Mouse (Mus musculus) fibroblast of lung, adult 2 months (primary cell): ENCODE results near the gene Mark4.

ENCODE experiments used
- DNase-seq: peaks from one replicate; pipeline ENCODE4 v3.0.0-alpha.2; 2011; ENCODE audit warnings: low read depth

Mark4 gene

DNA sequence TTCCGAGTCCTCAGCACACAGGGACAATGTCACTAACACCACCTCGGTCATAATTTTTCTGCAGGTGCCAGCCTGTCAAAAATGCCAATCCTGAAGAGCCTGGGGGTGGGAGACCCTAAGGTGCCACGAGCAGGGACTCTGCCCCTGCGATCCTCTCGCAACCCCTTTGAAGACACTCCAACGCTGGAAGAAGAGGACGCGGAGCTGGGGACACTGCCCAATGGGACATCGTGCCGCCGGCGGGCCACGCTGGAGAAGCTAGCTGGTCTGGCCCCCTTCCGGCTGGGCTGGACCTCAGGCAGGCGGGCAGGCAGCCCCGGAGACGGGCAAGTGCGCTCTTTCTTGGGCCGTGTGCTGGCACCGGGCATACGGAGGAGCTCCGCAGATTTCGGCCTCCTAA lies 10.8 kb upstream of the Mark4 start:
- no peak for DNase-seq

DNA sequence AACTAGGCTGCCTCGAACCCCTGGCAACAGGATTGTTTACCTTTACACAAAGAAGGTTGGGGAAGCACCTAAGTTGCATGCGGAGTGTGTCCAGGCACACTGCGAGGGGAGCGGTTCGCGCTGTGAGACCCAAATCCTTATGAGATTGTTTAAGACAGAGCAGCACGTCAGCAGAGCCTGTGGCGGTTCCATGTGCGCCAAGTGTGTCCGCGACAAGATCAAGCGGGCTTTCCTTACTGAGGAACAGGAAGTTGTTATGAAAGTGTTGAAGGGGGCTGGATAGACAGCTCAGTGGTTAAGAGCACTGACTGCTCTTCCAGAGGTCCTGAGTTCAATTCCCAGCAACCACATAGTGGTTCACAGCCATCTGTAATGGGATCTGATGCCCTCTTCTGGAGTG lies 9.7 kb upstream of the Mark4 start:
- DNase-seq = no peak

DNA sequence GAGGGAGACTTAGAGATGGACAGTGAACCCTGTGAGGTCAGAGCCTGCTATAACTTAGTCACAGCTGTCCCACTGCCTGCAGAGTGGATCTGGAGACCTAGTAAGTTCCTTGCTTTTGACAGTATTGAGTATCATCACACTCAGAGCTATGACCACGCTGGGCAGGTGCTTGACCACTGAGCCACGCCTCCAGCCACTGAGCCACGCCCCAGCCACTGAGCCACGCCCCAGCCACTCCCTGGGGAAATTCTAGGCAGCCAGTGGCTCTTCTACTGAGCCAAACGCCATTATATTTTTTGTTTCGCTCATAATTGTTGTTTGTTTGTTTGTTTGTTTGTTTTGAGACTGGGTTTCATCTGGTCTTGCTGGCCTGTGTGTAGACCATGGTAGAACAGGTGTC lies 9.0 kb upstream of the Mark4 start:
- no peak for DNase-seq

DNA sequence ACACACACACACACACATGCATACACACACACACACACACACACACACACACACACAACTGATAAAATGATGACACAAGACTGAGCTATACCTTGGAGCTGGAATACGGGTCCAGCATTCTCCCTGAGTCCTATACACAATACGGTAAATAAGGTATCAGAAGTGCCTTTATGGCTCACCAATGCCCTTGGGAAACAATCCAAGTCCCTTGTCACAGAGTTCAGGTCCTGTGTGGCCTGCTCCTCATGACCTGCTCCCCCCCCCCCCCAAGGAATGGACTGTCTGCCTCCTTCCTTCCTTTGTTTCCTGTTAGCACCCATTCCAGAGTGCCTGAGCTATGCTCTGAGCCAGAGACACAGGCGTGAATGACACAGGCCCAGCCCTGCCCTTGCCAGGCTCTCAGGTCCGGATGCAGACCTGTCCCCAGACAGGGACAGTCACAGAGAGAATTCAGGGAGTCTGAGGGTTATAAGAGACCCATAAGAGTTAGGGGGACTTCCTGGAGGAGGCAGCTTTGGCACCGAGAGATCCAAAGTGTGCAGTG lies 8.1 kb upstream of the Mark4 start:
- DNase-seq = no peak

DNA sequence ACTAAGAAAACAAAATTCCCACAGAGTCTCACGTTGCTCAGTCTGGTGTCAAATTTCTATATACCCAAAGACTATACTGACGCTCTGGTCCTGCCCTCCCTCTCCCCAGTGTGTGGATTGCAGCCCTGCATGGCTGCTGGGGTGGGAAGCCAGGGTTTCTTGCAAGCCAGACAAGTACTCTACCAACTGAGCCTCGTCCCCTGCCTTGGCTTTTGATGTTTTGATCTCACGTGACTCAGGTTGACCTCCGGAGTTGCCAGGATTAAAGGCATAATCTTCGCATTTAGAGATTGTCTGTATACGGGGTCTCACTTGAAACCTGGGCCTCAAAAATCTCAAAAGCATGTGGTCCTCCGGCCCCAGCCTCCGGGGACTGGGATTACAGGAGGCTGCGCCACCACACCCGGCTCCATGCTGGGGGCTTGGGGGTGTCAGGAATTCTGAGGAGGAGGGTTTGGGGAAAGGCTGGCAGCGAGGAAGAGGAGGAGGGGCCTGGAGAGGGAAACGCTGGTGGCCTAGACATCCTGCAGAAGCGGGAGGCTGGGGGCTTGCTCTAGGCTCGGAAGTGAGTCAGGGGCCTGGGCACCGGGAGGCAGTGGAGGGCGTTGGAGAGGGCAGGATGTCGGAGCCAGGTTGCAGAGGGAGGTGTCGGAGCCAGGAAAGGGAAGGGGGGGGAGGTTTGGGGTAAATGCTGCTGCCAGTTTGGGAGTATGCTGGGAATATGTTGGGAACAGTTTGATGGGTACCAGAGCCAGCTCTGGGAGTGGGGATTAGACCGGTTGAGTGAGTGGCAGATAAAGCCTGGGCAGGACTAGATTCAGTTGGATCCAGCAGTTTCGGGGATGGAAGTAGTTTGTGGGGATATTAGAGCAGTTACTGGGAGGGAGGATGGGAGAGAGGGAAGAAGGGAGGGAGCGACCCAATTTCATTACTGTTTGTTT lies 6.0 kb upstream of the Mark4 start:
- DNase-seq = no peak

DNA sequence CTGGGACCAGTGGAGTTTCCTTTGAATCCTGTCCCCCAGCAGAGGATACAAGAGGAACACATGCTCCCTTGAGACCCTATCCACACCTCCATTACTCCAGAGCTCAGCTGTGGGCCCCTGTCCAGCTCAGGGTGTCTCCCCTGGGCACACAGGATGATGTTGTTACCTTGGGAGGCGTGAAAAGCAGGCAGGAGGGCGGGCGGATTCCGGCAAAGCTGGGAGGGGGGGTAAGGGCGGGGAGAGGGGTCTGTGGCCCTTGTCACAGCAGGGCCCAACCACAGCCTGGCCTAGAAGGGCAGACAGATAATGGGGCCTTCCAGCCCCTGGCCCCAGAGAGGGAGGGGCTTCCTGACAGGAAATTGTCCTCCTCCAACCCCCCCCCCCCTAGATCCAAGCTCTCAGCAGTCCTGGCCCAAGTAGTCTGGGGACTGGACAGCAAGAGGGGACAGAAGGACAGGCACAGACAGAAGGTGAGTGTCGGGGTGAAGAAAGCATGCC lies 4.3 kb upstream of the Mark4 start, which contains the start of gene Exoc3l2:
TSS of gene Exoc3l2 (plus strand) at position 448 of the 498 bp plus-strand sequence.
- no peak for DNase-seq

DNA sequence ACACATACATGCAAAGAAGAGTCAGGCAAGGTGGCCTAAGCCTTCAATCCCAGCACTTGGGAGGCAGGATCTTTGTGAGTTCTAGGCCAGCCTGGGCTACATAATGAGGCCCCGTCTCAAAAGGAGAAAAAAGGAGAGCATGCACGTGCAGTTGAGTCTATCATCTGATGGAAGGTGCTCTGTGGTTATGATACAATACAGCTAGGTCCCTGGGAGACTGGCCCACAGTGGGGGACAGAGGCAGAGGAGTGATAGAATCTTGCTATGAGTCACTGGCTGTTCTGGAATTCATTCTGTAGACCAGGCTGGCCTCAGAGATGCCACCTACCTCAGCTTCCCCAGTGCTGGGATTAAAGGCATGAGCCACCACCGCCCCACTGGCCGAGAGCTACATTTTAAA lies 3.8 kb upstream of the Mark4 start:
- no peak for DNase-seq

DNA sequence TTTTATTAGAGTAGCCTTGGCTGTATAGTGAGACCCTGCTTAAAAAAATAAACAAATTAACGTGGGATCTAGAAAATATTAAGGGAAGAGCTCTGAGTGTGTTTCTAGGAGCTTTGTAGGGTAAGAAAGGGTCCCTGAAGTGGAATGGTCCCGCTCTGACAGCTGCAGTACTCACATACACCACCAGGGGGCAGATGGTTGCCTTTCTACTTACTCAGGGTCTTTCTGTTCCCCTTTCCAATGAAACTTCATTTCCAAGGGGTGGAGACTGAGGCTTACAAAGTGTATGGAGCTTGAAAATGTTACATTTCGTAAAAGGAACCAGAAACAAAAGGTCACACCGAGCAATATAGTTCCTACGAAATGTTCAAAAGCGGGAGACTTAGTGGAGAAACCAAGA lies 2.9 kb upstream of the Mark4 start:
- no peak for DNase-seq

DNA sequence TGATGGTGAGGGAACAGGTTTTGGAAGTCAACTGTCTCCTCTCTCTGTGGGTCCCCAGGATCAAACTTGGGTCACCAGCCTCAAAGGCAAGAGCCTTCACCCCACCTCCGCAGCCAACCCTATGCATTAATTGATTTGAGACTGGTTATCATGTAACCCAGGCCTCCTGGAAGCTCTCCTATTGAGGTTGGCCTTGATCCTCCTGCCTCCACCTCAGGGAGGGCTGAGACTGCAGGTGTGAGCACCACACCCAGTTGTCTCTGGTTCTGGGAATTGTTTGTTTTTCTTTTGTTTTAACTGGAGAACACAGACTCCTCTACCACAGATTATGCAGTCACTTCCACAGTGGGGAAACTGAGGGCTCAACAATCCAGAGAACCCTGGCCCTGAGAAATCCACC lies 1.9 kb upstream of the Mark4 start:
- DNase-seq = no peak

DNA sequence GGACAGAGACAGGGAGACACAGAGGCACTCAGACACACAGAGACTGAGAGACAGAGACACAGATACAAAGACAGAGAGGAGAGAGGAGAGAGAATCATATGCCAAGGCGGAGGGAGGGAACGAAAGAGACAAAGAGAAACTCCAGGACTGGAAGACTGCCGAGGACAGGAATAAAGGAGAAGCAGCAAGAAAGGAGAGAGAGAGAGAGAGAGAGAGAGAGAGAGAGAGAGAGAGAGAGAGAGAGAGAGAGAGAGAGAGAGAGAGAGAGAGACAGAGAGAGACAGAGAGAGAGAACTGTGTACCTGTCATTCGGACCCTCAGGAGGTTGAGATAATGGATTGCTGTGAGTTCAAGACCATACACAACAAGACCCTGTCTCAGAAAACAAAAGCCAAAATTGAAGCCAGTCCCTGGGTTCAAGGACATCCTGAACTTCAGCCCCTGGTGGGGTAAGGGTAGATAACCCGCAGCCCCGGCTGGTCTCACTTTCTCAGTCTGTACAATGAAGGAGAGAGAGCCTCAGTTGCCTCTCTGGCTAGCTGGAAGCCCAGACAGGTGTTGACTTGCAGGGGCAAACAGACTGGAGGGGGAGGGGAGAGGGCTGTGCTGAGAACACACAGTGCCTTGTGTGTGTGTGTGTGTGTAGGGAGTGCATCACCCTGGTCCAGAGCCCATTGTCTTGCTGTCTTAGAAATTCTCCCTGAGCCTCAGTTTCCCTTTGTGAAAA lies 686 bp upstream of the Mark4 start:
- DNase-seq = no peak

DNA sequence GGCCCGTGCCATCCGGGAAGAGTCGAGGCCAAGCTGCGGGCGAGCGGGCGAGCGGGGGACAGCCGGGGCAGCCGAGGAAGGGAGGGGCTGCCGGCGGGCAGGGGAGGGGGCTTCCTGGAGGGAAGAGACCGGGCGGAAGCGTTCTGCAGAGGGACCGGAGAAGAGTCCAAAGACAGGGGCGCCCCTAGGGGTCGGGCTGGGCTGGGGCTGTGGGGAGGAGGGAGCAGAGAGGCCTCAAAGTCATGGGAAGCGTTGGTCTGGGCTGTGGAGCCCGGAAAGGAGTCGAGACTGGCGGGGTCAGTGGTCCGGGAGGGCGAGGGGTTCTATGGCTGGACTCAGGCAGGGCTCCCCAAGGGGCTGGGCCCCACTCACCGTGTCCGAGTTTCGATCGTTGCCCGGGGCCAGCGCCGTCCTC lies 542 bp downstream of the Mark4 start:
- DNase-seq = no peak

DNA sequence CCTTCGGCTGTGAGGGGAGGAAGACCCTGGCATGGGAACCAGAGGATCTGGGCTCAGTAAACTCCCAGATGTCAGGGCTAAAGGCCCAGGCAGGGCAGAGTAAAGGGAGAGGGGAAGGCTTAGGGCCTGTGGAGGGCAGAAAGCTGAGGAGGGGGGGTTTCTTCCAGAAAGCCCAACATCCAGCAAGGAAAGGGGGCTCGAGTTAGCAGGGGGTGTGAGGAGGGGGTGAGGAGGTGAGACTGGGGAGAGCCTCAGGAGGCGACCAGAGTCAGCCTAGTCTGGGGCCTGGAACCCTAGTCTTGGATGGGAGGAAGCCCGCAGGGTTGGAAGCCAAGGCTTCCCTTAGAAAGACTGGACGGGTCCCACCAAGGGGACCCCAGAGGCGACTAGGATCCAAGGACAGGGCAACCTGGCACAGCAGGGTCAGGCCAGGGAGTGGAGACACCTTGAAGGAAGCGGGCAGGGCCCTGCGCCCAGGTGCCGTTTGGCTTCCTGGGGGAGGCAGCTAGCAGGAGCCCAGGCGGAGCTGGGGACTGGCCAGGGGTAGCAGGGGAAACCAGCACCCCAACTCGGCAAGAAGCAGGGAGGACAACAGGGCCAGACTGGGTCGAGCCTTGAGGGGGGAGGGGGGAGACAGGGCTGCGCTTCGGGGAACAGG lies 1.1 kb downstream of the Mark4 start:
- DNase-seq = no peak

DNA sequence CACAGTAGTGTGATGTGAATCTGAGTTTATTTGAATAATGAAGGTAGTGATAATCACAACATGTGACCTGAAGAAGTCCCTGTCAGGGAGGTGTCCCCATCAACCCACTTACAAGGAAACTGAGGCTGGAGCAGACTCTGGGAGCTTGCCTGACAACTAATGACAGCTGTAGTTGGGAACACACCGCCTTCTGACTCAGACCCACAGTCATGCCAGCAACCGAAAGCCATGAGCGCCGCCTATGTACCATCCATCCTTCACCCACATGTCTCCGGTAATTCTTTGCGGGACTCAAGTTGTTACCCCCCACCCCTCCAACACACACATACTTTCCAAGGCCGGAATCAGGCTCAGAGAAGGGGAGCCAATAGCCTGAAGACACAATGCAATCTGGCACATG lies 2.0 kb downstream of the Mark4 start:
- no peak for DNase-seq

DNA sequence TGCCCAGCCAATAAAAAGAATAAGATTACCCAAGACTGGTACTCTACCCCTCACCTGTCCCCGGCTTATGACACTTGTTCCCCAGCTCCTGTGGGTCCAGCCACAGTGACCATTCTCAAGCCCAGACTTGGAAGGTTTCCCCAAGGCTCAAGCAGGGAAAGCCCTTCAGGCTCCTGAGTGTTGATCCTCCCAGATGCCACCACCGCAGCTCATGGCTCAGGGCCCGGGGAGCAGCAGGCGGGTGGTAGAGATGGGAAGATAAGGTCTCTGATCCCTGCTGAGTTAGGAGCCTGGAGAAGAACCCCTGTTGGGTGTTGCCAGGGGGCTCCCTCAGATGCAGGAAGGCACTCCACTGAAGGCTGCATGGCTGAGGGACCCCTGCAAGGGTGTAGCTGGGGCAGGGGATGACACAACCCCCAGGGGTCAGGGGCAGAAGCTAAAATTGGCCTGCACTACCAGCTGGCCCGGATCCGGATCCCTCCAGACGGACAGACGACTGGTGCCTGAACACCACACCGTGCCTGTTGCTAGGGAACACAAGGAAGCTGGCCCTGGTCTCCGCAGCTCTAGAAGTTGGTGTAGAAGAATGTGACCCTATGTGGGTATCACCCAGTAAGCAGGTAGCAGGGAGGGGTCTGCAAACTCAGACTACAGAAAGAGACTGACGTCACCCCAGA lies 2.7 kb downstream of the Mark4 start:
- DNase-seq = no peak

DNA sequence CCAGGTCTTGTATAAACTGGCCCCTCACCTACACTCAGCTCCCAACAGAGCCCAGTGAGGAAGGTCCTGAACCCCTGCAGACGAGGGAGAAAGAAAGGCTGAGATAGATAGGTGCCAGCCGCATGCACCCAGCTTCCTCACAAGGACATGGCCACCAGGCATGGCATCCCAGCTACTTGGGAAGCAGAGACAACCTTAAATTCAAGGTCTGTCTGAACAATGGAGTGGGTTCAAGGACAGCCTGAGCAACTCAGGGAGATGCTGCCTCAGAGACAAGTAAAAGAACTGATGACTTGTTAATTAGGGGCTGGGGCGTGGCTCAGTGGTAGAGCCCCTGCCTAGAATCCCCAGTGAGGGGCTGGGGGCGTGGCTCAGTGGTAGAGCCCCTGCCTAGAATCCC lies 3.4 kb downstream of the Mark4 start:
- no peak for DNase-seq

DNA sequence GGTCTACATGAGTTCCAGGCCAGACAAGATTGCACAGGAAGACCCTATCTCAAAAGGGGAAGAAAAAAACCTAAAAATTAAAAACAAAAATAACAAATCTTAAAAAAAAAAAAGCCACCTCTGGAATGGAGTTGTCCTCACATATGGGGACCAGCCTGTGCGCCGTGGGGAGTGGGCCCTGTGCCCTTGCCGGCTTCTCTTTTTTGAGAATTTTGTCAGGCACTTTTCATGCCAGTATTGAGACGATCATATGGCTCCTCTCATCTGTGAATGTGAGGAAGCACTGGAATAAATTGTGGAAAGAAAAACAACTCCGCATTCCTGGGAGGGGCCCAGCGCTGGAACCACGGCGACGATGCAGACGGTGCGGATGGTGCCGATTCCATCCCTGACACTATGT lies 9.5 kb downstream of the Mark4 start:
- no peak for DNase-seq

DNA sequence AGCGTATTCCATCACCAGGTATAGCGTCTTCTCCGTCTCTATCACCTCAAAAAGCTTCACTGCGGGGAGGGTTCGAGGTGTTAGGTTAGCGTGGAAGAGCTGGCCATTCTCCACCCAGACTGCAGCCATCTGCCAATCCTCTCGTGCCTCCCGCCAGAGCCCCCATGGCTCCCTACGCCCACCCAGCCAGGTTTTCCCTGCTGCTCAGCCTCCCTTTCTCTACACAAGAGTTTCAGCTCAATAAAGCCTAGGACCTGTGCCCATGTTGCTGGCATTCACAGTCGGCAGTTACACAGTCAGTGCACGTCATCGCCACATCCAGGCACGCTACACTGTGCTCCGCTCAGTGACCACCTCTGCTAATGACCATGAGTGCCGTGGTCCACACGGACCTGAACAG lies 10.9 kb downstream of the Mark4 start:
- DNase-seq = no peak

DNA sequence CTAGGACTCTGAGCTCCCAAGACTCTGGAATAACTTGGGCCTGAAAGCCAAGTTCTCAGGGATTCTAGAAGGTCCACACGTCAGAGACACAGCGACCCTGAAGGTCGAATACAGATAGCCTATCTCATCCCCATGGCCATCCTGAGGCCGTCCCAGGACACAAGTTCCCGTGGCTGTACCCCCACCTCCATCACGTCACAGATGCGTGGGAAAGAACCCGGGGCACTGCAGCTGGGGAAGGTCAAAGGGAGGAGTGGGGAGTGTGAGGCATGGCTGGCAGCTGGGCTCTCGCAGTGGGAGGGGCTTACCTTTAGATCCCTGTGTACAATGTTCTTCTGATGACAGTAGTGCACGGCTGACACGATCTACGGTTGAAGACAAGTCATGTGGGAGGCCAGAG lies 13.8 kb downstream of the Mark4 start:
- no peak for DNase-seq

DNA sequence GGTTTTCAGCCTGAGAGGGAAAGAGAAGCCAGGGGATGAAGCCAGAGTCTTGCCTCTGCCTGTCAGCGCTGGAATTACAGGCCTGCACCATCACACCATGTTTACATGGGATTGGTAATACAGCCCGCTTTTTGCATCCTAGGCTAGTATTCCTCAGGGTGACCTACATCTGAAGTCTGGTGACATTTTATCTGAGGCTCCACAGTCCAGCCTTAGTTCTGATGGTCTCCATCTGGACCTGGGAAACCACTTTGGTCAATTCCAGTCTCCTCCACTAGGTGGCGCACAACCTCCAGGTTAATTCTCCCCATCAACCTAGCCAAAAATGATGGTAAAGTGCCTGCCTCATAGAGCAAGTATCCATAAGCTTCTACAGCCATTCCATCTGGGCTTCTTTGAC lies 15.3 kb downstream of the Mark4 start:
- peak; percentile 33 for DNase-seq

DNA sequence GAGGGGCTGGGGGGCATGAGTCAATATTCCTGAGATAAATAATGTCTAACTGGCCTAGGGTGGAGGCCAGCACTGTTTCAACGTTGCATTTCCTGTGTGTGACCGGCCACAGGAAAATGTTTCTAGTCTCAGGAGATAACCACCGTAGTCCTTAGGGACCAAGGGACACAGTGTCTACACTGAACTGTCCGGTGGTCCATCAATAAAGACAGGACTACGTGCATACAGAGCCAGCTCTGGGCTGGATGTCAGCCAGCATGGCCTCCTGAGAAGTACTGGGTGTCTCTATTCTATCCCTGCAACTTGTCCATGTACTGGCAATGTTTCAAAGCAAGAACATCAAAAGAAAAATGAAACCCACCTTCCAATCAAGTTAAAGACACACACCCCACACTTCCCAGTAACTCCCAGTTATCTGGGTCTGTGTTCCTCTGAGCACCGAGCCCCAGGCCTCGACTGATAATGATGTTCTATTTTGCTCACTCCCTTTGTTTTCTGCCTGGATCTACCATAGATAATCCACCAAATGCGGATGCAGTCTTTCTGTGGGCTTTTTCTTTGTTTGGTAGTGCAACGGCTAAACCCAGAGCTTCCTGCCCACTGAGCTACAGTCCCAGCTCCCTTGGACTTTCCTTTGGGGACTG lies 17.1 kb downstream of the Mark4 start:
- no peak for DNase-seq

DNA sequence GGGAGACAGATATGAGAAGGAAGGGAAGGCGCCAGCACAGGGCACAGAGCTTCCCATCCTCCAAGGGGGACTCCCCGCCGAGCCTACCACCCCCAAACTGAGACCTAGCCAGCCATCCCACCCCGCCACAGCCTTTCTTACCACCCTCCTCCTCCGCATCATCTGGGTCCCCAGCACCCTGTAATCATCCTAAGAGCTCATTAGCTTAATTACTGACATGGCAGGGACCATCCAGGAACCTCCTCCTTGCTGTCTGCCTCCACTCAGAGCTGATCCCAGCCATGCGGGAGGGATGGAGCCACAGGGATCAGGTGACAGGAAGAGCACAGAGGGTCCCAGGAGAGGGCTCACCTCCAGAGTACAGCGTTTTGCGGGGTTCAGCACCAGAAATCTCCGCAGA lies 21.6 kb downstream of the Mark4 start:
- no peak for DNase-seq
